Mouse (Mus musculus) stomach, embryonic 16.5 days (tissue): ENCODE data around the gene Leprot. TPM values are rescaled to one million over a fixed set of nuclear protein-coding genes. Genes with fewer than 3 reads are reported as not detected.

Experiments
- ATAC-seq: fragments of 200-750 bp; cut with Nextera tagmentation; 2 replicates; pipeline ENCODE4 v1.8.0; 2017; ENCODE audit warnings: moderate number of reproducible peaks, moderate TSS enrichment; ENCODE audit not compliant: insufficient read depth, low FRiP score
- H3K27ac ChIP-seq: fragments of 300-500 bp; sonication (generic); 2 replicates; pipeline ENCODE4 v1.5.1; 2014; ENCODE audit warnings: low read length
- H3K27me3 ChIP-seq: fragments of 300-500 bp; sonication (generic); 2 replicates; pipeline ENCODE4 v1.6.1; 2014; ENCODE audit warnings: low read length, control low read depth, mixed read lengths; ENCODE audit not compliant: control insufficient read depth, insufficient read depth
- H3K36me3 ChIP-seq: fragments of 300-500 bp; sonication (generic); 2 replicates; pipeline ENCODE4 v1.6.1; 2014; ENCODE audit warnings: low read length; ENCODE audit not compliant: control insufficient read depth, insufficient read depth
- H3K4me1 ChIP-seq: fragments of 300-500 bp; sonication (generic); 2 replicates; pipeline ENCODE4 v1.6.1; 2014; ENCODE audit warnings: low read length, control low read depth, mixed read lengths; ENCODE audit not compliant: control insufficient read depth, insufficient read depth
- H3K4me2 ChIP-seq: fragments of 300-500 bp; sonication (generic); 2 replicates; pipeline ENCODE4 v1.6.1; 2014; ENCODE audit warnings: low read depth, low read length, mixed read lengths
- H3K4me3 ChIP-seq: fragments of 300-500 bp; sonication (generic); replicated peaks from 2 replicates; pipeline ENCODE4 v1.5.1; 2014; ENCODE audit warnings: mild to moderate bottlenecking, low read length
- H3K9ac ChIP-seq: fragments of 300-500 bp; sonication (generic); 2 replicates; pipeline ENCODE4 v1.6.1; 2014; ENCODE audit warnings: low read length
- H3K9me3 ChIP-seq: fragments of 300-500 bp; sonication (generic); replicated peaks from 2 replicates; pipeline ENCODE4 v1.6.1; 2016; ENCODE audit warnings: low read length, control low read depth; ENCODE audit not compliant: control insufficient read depth
- WGBS: fragments of 180-500 bp; shearing (Covaris S2); extraction: QIAGEN DNeasy Blood & Tissue Kit; methylation state at CpG from one replicate; pipeline ENCODE4 v1.1.7; 2014; 5-methylcytosine and 5-hydroxymethylcytosine counted together
- polyA plus RNA-seq: library from polyadenylated mRNA; unstranded; fragments of >200 nt; fragmentation: Nextera tagmentation; extraction: Ambion mirVana; gene quantifications from 2 replicates; pipeline ENCODE4 v1.2.1, GENCODE M21; 2015

Leprot gene
- polyA plus RNA-seq, 1 experiment from 2014 or later: 94.9 TPM

GRCm38 (mm10) chr4:101697236-101697635 lies 49.7 kb downstream of the Leprot start:
- Histone ChIP-seq H3K4me3 (no peak overlapping the region), H3K27ac (no peak overlapping the region), H3K4me2 (no peak overlapping the region), H3K36me3 (no peaks in the 10 kb centered on the region), H3K4me1 (no peaks in the 10 kb centered on the region), H3K9ac (no peak overlapping the region), H3K9me3 (no peaks in the 10 kb centered on the region), H3K27me3 (no peaks in the 10 kb centered on the region)
- 80% methylated on average over 3 of the region's 3 CpGs for WGBS
- ATAC-seq: no peak

GRCm38 (mm10) chr4:101699423-101699822 lies 51.9 kb downstream of the Leprot start:
- no peak overlapping the region for H3K27ac ChIP-seq
- no peaks in the 10 kb centered on the region for H3K9me3 ChIP-seq
- H3K36me3 ChIP-seq: no peaks in the 10 kb centered on the region
- no peak for ATAC-seq
- no peak overlapping the region for H3K4me2 ChIP-seq
- no peak overlapping the region for H3K4me3 ChIP-seq
- no peak overlapping the region for H3K9ac ChIP-seq
- no peaks in the 10 kb centered on the region for H3K27me3 ChIP-seq
- no peaks in the 10 kb centered on the region for H3K4me1 ChIP-seq
- WGBS: 58% methylated on average over 1 of the region's 1 CpGs

- no peaks in the 10 kb centered on the region for H3K4me1 ChIP-seq
- no peak overlapping the region for H3K4me2 ChIP-seq
- no peaks in the 10 kb centered on the region for H3K9me3 ChIP-seq
- WGBS: 79% methylated on average over 14 of the region's 14 CpGs
- H3K27me3 ChIP-seq: no peaks in the 10 kb centered on the region
- no peak overlapping the region for H3K27ac ChIP-seq
- H3K9ac ChIP-seq: no peak overlapping the region
- H3K4me3 ChIP-seq: no peak overlapping the region
- no peaks in the 10 kb centered on the region for H3K36me3 ChIP-seq
- no peak for ATAC-seq
These were observed 53.5 kb downstream of the Leprot start for GRCm38 (mm10) chr4:101700892-101701640.

- 77% methylated on average over 9 of the region's 9 CpGs for WGBS
- H3K36me3 ChIP-seq: no peaks in the 10 kb centered on the region
- no peak for ATAC-seq
- no peak overlapping the region for H3K4me2 ChIP-seq
- H3K9me3 ChIP-seq: no peaks in the 10 kb centered on the region
- H3K27ac ChIP-seq: no peak overlapping the region
- no peak overlapping the region for H3K9ac ChIP-seq
- H3K4me1 ChIP-seq: no peaks in the 10 kb centered on the region
- H3K27me3 ChIP-seq: no peaks in the 10 kb centered on the region
- no peak overlapping the region for H3K4me3 ChIP-seq
These were observed 57.8 kb downstream of the Leprot start for GRCm38 (mm10) chr4:101705325-101705724.

GRCm38 (mm10) chr4:101707234-101707633 lies 59.7 kb downstream of the Leprot start:
- no peaks in the 10 kb centered on the region for H3K36me3 ChIP-seq
- H3K9ac ChIP-seq: no peak overlapping the region
- WGBS: 41% methylated on average over 2 of the region's 2 CpGs
- H3K4me1 ChIP-seq: no peaks in the 10 kb centered on the region
- H3K9me3 ChIP-seq: no peaks in the 10 kb centered on the region
- no peak overlapping the region for H3K27ac ChIP-seq
- no peak overlapping the region for H3K4me3 ChIP-seq
- ATAC-seq: no peak
- H3K4me2 ChIP-seq: no peak overlapping the region
- H3K27me3 ChIP-seq: no peaks in the 10 kb centered on the region

- Histone ChIP-seq H3K9me3 (no peaks in the 10 kb centered on the region), H3K4me3 (no peak overlapping the region), H3K27me3 (no peaks in the 10 kb centered on the region), H3K4me2 (no peak overlapping the region), H3K4me1 (no peaks in the 10 kb centered on the region), H3K9ac (no peak overlapping the region), H3K36me3 (no peaks in the 10 kb centered on the region), H3K27ac (no peak overlapping the region)
- no peak for ATAC-seq
- 47% methylated on average over 3 of the region's 3 CpGs for WGBS
These were observed 60.4 kb downstream of the Leprot start for GRCm38 (mm10) chr4:101707953-101708352.

Other genes starting within 250 kb of the Leprot start
- gene Ak4, start 228.4 kb upstream of the Leprot start, polyA plus RNA-seq: 28.1 and 32.3 TPM in 2 replicates
- gene Dnajc6, start 151.1 kb upstream of the Leprot start, polyA plus RNA-seq: 1.5 and 2.4 TPM in 2 replicates
- 7.4 and 7.6 TPM in 2 replicates for gene Lepr, start 69.7 kb downstream of the Leprot start, polyA plus RNA-seq
- gene B020004J07Rik, start 196.3 kb downstream of the Leprot start, polyA plus RNA-seq: not detected in 2 replicates
- not detected in 2 replicates for gene C130073F10Rik, start 246.1 kb downstream of the Leprot start, polyA plus RNA-seq